Mouse (Mus musculus) inflammation-experienced regulatory T-cells, adult 6 months (primary cell): ENCODE data around the gene Gm20479. TPM values are rescaled to one million over a fixed set of nuclear protein-coding genes. Genes with fewer than 3 reads are reported as not detected.

ENCODE experiments used
- ATAC-seq: one replicate; pipeline ENCODE4 v1.8.0; 2017
- polyA plus RNA-seq, 3 experiments: library from polyadenylated mRNA; unstranded; fragments of 100-300 nt; shearing (Covaris generic); gene quantifications; one replicate each; pipeline ENCODE4 v1.2.1; 2017

The Gm20479 gene
- polyA plus RNA-seq, 3 experiments from 2014 or later: 4.0 TPM; not detected in 2

DNA sequence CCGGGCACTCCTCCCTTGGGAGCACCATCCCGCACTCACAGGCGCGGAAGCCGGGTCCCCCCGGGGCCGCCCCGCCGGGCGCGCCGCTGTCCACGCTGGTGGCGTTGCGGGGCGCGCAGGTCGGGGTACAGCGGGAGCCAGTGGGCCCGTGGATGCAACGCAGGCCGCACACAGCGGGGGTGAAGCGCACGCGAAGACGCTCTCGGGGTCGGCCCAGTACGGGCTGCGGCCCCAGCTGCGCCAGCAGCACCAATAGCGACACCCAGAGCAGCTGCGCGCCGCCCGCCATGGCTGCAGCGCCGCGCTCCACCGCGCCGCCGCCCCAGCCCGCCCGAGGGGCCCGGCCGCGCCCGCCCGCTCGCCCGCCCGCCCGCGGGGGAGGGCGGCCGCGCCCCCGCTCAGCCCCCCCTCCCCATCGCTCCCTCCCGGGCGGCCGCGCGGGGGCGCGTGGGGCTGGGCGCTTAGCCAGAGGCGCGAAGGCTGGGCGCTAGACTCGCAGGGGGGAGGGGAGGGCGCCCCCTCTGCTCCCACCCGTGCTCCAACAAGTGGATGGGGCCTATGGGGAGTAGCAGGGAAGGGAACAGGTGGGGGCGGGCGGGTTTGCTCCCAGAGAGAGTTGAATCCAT, 23.8 kb downstream of the Gm20479 start:
- no peak for ATAC-seq

GRCm38 (mm10) chr7:27332353-27333199, 24.6 kb downstream of the Gm20479 start:
- peak; percentile 34 for ATAC-seq

DNA sequence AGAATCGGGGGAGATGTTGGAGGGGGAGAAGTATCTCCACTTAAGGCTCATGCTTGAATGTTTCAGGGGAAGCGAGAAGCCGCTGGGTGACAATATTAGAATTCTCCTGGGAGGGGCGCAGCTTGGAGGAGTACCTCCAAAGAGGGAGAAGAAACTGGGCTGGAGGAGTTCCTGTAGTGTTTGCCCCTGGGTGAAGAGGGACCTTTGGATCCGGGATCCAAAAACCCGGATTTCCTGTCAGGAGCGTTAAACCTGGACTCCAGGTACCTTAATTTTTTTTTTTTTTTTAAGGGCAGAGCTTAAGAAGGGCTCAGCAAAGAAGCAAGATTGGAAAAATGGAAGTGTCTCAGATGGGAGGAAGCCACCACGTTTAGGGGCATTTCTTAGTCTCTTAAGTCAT, 25.4 kb downstream of the Gm20479 start:
- ATAC-seq: no peak

GRCm38 (mm10) chr7:27331541-27331851, 25.7 kb downstream of the Gm20479 start:
- ATAC-seq: no peak

DNA sequence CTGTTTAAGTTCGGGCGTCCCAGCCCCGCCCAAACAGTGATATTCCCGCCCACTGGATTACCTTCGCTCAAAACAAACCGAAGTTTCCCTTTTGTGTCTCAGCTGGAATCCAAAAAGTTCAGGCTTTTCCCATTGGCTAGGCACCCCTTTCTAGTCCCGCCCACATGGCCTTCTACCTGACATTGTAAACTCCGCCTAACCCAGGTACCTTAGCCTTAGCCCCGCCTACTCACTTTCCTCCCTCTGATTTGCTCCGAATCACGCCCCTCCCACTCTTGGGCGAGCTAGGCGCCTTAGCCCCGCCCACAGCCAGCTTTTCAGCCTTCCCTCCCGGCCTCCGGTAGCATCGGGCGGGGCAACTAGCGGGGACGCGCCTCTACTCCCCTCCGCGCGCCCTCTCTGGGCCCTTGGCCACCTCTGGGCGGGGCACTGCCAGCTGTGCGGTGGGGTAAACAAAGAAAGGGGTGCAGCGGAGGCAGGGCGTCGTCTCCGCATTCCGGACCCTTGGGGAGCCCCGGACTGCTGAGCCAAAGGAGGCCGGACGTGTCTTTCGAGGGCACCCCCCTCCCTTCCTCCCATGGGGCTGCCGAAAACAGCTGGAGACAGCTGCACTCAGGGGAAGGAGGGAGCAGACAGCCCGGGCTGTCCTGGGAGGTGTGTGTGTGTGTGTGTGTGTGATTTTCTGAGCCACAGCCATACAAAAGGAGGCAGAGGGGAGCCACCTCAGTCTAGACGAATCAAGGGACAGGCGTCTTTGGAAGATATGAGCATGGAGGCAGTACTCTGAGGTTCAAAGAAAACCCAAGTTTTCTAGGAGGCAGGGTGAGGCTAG, 26.3 kb downstream of the Gm20479 start:
- ATAC-seq: peak; percentile 55

- no peak for ATAC-seq
These were observed 27.2 kb downstream of the Gm20479 start for GRCm38 (mm10) chr7:27329981-27330380.

GRCm38 (mm10) chr7:27329326-27329947, 27.8 kb downstream of the Gm20479 start:
- peak; percentile 71 for ATAC-seq

DNA sequence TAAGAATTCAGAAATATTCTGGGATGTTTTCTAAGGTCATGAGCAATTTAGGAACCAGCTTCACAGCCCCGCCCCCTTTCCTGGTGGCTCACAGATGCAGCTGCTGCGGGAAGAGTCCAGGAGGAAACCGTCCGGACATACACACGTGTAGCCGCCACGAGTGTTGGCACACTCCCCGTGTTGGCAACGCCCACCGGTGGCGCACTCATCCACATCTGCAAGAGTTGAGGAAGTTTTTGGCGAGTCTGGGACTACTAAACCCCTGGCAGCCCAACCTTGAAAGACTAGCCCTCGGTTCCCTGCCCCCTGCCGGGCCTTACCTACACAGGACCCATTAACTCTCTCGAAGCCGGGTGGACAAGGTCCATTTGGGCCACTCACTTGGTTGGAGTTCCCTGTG, 28.6 kb downstream of the Gm20479 start:
- ATAC-seq: no peak

- no peak for ATAC-seq
These were observed 29.1 kb downstream of the Gm20479 start for GRCm38 (mm10) chr7:27328161-27328560.

- no peak for ATAC-seq
These were observed 29.7 kb downstream of the Gm20479 start for GRCm38 (mm10) chr7:27327500-27327899.

GRCm38 (mm10) chr7:27326101-27326880, 30.9 kb downstream of the Gm20479 start:
- ATAC-seq: no peak

DNA sequence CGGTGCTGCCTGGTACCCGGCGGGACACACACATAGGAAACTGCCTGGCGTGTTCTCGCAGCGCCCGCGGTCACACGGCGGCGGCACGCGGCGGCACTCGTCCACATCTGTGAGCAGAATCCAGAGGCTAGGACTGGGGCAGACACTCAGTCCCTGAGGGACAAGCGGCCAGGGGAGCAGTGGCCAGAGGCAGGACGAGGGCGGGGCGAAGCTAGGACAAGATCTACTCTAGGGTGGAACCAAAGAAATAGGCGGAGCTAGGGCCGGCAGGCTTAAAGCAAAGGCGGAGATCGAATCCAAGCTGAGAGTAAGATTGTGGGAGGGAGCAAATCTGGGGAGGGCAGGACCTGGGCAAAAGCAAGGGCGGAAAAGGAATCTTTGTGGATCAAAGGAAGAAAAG, 31.5 kb downstream of the Gm20479 start:
- ATAC-seq: no peak

- ATAC-seq: no peak
These were observed 32.3 kb downstream of the Gm20479 start for GRCm38 (mm10) chr7:27324928-27325327.

GRCm38 (mm10) chr7:27324161-27324560, 33.1 kb downstream of the Gm20479 start:
- ATAC-seq: no peak

DNA sequence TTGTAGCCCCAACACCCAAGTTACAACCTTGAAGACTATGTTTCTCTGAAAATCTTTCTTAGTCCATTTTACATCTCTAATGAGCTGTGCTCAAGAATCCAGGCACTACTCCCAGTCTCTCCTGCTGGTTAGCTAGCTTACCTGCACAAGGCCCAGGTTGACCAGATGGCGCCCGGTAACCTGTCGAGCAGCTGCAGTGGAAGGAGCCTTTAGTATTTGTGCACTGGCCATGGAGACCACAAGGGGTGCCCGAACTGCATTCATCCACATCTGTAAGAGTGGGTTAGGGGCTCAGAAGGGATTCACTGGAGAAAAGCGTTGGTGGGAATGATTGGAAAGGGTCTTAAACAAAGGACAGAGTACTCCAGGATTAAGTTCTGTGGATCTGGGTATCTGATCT, 34.2 kb downstream of the Gm20479 start:
- no peak for ATAC-seq

GRCm38 (mm10) chr7:27322291-27322690, 34.9 kb downstream of the Gm20479 start:
- no peak for ATAC-seq

GRCm38 (mm10) chr7:27319411-27319810, 37.8 kb downstream of the Gm20479 start:
- ATAC-seq: no peak

DNA sequence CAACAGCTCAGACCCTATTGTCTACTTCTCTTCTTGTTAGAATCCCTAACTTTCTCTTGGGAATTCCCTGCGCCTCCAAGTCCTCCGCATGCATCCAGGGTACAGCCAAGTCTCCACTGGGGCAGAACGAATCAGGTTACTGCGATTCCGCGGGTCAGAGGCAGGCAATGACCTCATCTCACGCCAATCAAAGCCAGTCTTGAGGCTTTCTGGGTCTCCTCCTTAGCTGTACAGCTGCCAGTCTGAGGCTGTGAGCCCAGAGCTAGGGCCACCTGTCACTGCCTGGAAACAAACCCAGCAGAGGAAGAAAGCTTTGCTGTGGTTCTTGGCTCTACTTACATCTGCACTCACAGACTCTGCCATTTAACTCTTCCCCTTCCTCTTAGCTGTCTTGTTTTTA, 41.3 kb downstream of the Gm20479 start:
- no peak for ATAC-seq

- ATAC-seq: no peak
These were observed 42.8 kb downstream of the Gm20479 start for GRCm38 (mm10) chr7:27314393-27314792.

- no peak for ATAC-seq
These were observed 45.5 kb downstream of the Gm20479 start for GRCm38 (mm10) chr7:27311651-27312284.

GRCm38 (mm10) chr7:27310996-27311535, 46.2 kb downstream of the Gm20479 start:
- no peak for ATAC-seq
